Mouse (Mus musculus) ES-Bruce4 (cell line): Measurements from ENCODE around the gene Kif1b. TPM values are rescaled to one million over a fixed set of nuclear protein-coding genes. Genes with fewer than 3 reads are reported as not detected.

Experiments used
- H3K27ac ChIP-seq: 2 replicates; pipeline ENCODE4 v1.5.1; 2012; ENCODE audit warnings: low read length, inconsistent platforms; ENCODE audit not compliant: insufficient read depth
- H3K27me3 ChIP-seq: 2 replicates; pipeline ENCODE4 v1.6.1; 2012; ENCODE audit warnings: mild to moderate bottlenecking, low read length, inconsistent platforms; ENCODE audit not compliant: control insufficient read depth, poor library complexity, insufficient read depth, severe bottlenecking
- H3K36me3 ChIP-seq: 2 replicates; pipeline ENCODE4 v1.6.1; 2012; ENCODE audit warnings: inconsistent platforms, mild to moderate bottlenecking, low read length, moderate library complexity; ENCODE audit not compliant: control insufficient read depth, poor library complexity, insufficient read depth, severe bottlenecking
- H3K4me1 ChIP-seq: one replicate; pipeline ENCODE4 v1.8.1; 2011; ENCODE audit warnings: low read length; ENCODE audit not compliant: control insufficient read depth, insufficient read depth
- H3K4me3 ChIP-seq: 2 replicates; pipeline ENCODE4 v1.5.1; 2011; ENCODE audit warnings: low read depth, mild to moderate bottlenecking, low read length
- H3K9ac ChIP-seq: 2 replicates; pipeline ENCODE4 v1.6.1; 2012; ENCODE audit warnings: low read depth, mild to moderate bottlenecking, inconsistent platforms; ENCODE audit not compliant: poor library complexity, severe bottlenecking
- H3K9me3 ChIP-seq: replicated peaks from 2 replicates; pipeline ENCODE4 v1.6.1; 2012; ENCODE audit warnings: mild to moderate bottlenecking, low read length, inconsistent platforms; ENCODE audit not compliant: control insufficient read depth, poor library complexity, insufficient read depth, severe bottlenecking
- CTCF ChIP-seq: IDR thresholded peaks from one replicate; pipeline ENCODE4 v1.8.1; 2011; ENCODE audit warnings: low read depth, low read length
- EP300 ChIP-seq: IDR thresholded peaks from 2 replicates; pipeline ENCODE4 v1.6.1; 2011; ENCODE audit warnings: low read depth, low read length; ENCODE audit not compliant: insufficient read depth
- POLR2A ChIP-seq: IDR thresholded peaks from one replicate; pipeline ENCODE4 v1.8.1; 2011; ENCODE audit warnings: low read length; ENCODE audit not compliant: insufficient read depth
- polyA plus RNA-seq: library from polyadenylated mRNA; stranded (reverse); fragments of >200 nt; gene quantifications from 2 replicates; pipeline ENCODE4 v1.2.4, GENCODE M21; 2011; ENCODE audit warnings: low read depth; ENCODE audit not compliant: missing spikeins, insufficient read depth, insufficient read length

Gene Kif1b
- polyA plus RNA-seq, 1 experiment: 40.0 TPM

GRCm38 (mm10) chr4:149159891-149160290 lies 147.6 kb downstream of the Kif1b start:
- Histone ChIP-seq H3K27ac (no peak overlapping the region), H3K4me3 (no peak overlapping the region), H3K9me3 (peaks cover 3% of the 10 kb centered on the region; the same call in 1 of the 2 replicates), H3K4me1 (peaks cover 11% of the 10 kb centered on the region), H3K9ac (no peak overlapping the region), H3K27me3 (no peaks in the 10 kb centered on the region), H3K36me3 (peaks cover 25% of the 10 kb centered on the region)
- no peak for TF ChIP-seq CTCF
- no peak for TF ChIP-seq EP300
- no peak for TF ChIP-seq POLR2A

GRCm38 (mm10) chr4:149159203-149159602 lies 148.3 kb downstream of the Kif1b start:
- no peak overlapping the region for H3K27ac ChIP-seq
- TF ChIP-seq CTCF (no peak), EP300 (no peak), POLR2A (no peak)
- H3K36me3 ChIP-seq: peaks cover 26% of the 10 kb centered on the region
- peaks cover 5% of the 10 kb centered on the region; the same call in 1 of the 2 replicates for H3K9me3 ChIP-seq
- peaks cover 11% of the 10 kb centered on the region for H3K4me1 ChIP-seq
- no peaks in the 10 kb centered on the region for H3K27me3 ChIP-seq
- H3K4me3 ChIP-seq: no peak overlapping the region
- H3K9ac ChIP-seq: no peak overlapping the region

- Histone ChIP-seq H3K4me3 (no peak overlapping the region), H3K27me3 (no peaks in the 10 kb centered on the region), H3K27ac (no peak overlapping the region)
These were observed 150.0 kb downstream of the Kif1b start for GRCm38 (mm10) chr4:149157415-149157973.

DNA sequence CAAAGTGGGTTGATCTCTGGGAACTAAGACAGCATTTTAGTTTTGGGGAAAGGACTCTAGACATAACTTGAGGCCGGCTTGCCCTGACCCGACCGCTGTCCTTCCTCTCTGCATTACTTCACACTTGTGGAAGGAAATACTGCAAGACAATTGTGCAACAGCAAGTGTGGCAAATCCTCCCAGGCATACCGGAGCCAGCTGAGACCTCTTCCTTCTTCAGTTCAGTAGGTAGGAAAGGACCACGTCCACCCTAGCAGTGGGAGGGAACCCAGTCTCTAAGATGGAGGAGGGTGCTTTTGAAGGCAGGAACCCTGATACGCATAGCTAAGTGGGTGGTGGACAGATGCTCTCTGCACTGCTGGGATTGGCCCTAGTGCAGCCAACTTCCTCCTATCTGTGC lies 151.8 kb downstream of the Kif1b start:
- H3K9ac ChIP-seq: no peak overlapping the region
- no peak overlapping the region for H3K4me3 ChIP-seq
- H3K27me3 ChIP-seq: no peaks in the 10 kb centered on the region
- H3K27ac ChIP-seq: no peak overlapping the region
- H3K36me3 ChIP-seq: peaks cover 39% of the 10 kb centered on the region
- peaks cover 9% of the 10 kb centered on the region for H3K4me1 ChIP-seq
- TF ChIP-seq CTCF (no peak), EP300 (no peak), POLR2A (no peak)
- peaks cover 5% of the 10 kb centered on the region; the same call in 1 of the 2 replicates for H3K9me3 ChIP-seq

More at GRCm38 (mm10) chr4:149157415-149157973, 150.0 kb downstream of the Kif1b start:
- no peak overlapping the region for H3K9ac ChIP-seq
- H3K9me3 ChIP-seq: peaks cover 5% of the 10 kb centered on the region; the same call in 1 of the 2 replicates
- peaks cover 35% of the 10 kb centered on the region for H3K36me3 ChIP-seq
- TF ChIP-seq EP300: 0 out of 2 replicates have a peak, but pooled peaks have one; percentile 13
- TF ChIP-seq CTCF: no peak
- H3K4me1 ChIP-seq: peaks cover 11% of the 10 kb centered on the region

DNA sequence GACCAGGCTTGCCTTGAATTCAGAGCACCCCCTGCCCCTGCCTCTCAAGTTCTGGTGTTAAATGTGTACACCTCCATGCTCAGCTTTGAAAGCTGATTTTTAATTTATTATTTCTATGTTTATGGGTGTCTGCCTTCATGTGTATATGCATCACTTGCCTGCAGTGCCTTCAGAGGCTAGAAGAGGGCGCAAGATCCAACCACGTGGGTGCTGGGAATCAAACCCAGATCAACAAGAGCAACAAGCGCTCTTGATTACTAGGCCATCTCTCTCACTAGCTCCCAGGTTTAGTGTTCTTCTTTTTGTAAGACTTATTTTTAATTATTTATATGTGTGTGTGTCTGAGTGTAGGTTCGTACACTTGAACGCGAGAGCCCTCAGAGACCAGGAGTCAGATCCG lies 152.6 kb downstream of the Kif1b start:
- no peak overlapping the region for H3K4me3 ChIP-seq
- H3K27me3 ChIP-seq: no peaks in the 10 kb centered on the region
- no peak overlapping the region for H3K27ac ChIP-seq
- H3K9ac ChIP-seq: no peak overlapping the region
- H3K36me3 ChIP-seq: peaks cover 39% of the 10 kb centered on the region
- H3K4me1 ChIP-seq: peaks cover 4% of the 10 kb centered on the region
- TF ChIP-seq POLR2A (no peak), CTCF (no peak), EP300 (no peak)
- peaks cover 5% of the 10 kb centered on the region; the same call in 1 of the 2 replicates for H3K9me3 ChIP-seq

- Histone ChIP-seq H3K4me1 (no peaks in the 10 kb centered on the region), H3K27ac (no peak overlapping the region), H3K36me3 (peaks cover 25% of the 10 kb centered on the region), H3K4me3 (no peak overlapping the region), H3K9ac (no peak overlapping the region), H3K9me3 (peaks cover 5% of the 10 kb centered on the region; the same call in 1 of the 2 replicates), H3K27me3 (no peaks in the 10 kb centered on the region)
- TF ChIP-seq POLR2A: no peak
- no peak for TF ChIP-seq EP300
- no peak for TF ChIP-seq CTCF
These were observed 156.8 kb downstream of the Kif1b start for GRCm38 (mm10) chr4:149150721-149151120.
